Mouse (Mus musculus): ENCODE results near the gene Rnf148. TPM values are rescaled to one million over a fixed set of nuclear protein-coding genes. Genes with fewer than 3 reads are reported as not detected.

The Rnf148 gene
- not detected in 2 replicates for polyA plus RNA-seq (2014; fragmentation: Nextera tagmentation; extraction: Ambion mirVana)

GRCm38 (mm10) chr6:23655036-23655435 lies at the start of gene Rnf148:
Gene Rnf148, minus strand, starts transcription at chr6:23655136.
- H3K36me3 ChIP-seq (ENCODE audit: control insufficient read depth, insufficient read depth, low read length) = no peaks in the 10 kb centered on the region
- H3K4me3 ChIP-seq (ENCODE audit: low read depth, low read length) = no peak within 1 kb of the TSS
- H3K27me3 ChIP-seq (replicated peaks; ENCODE audit: control insufficient read depth, insufficient read depth, low read length) = no peaks in the 10 kb centered on the region
- DNase-seq (ENCODE audit: low spot score) (no peak), ATAC-seq (replicated peaks; ENCODE audit: low FRiP score) (no peak)
- H3K9ac ChIP-seq (ENCODE audit: low read depth, low read length) = no peak within 1 kb of the TSS
- H3K4me1 ChIP-seq (replicated peaks; ENCODE audit: control insufficient read depth, insufficient read depth, low read length) = no peaks in the 10 kb centered on the region
- 88% methylated on average over 2 of the region's 2 CpGs for WGBS
- no peak within 1 kb of the TSS for H3K4me2 ChIP-seq
- H3K9me3 ChIP-seq (ENCODE audit: control insufficient read depth, low read length) = no peaks in the 10 kb centered on the region
- no peak within 1 kb of the TSS for H3K27ac ChIP-seq (ENCODE audit: low read depth, low read length)

GRCm38 (mm10) chr6:23700879-23701278 lies 45.9 kb upstream of the Rnf148 start:
- Histone ChIP-seq H3K4me1 (replicated peaks; ENCODE audit: control insufficient read depth, insufficient read depth, low read length) (no peaks in the 10 kb centered on the region), H3K9ac (ENCODE audit: low read depth, low read length) (no peak overlapping the region), H3K9me3 (ENCODE audit: control insufficient read depth, low read length) (no peaks in the 10 kb centered on the region), H3K36me3 (ENCODE audit: control insufficient read depth, insufficient read depth, low read length) (no peaks in the 10 kb centered on the region), H3K27me3 (replicated peaks; ENCODE audit: control insufficient read depth, insufficient read depth, low read length) (no peaks in the 10 kb centered on the region), H3K4me3 (ENCODE audit: low read depth, low read length) (no peak overlapping the region), H3K27ac (ENCODE audit: low read depth, low read length) (no peak overlapping the region), H3K4me2 (no peak overlapping the region)
- no peak for DNase-seq (ENCODE audit: low spot score)
- ATAC-seq (replicated peaks; ENCODE audit: low FRiP score) = no peak
- WGBS = 76% methylated on average over 3 of the region's 3 CpGs

- Histone ChIP-seq H3K4me1 (replicated peaks; ENCODE audit: control insufficient read depth, insufficient read depth, low read length) (no peaks in the 10 kb centered on the region), H3K27me3 (replicated peaks; ENCODE audit: control insufficient read depth, insufficient read depth, low read length) (no peaks in the 10 kb centered on the region), H3K36me3 (ENCODE audit: control insufficient read depth, insufficient read depth, low read length) (no peaks in the 10 kb centered on the region), H3K27ac (ENCODE audit: low read depth, low read length) (no peak overlapping the region), H3K9me3 (ENCODE audit: control insufficient read depth, low read length) (no peaks in the 10 kb centered on the region), H3K4me2 (no peak overlapping the region), H3K9ac (ENCODE audit: low read depth, low read length) (no peak overlapping the region), H3K4me3 (ENCODE audit: low read depth, low read length) (no peak overlapping the region)
- no peak for ATAC-seq (replicated peaks; ENCODE audit: low FRiP score)
- DNase-seq (ENCODE audit: low spot score) = no peak
- WGBS = 56% methylated on average over 1 of the region's 1 CpGs
Observed at GRCm38 (mm10) chr6:23678172-23678571, 23.2 kb upstream of the Rnf148 start.

GRCm38 (mm10) chr6:23650205-23650604 lies 4.7 kb downstream of the Rnf148 start, which contains the start of gene Rnf133:
Gene Rnf133, minus strand, starts transcription at chr6:23650305.
- H3K4me3 ChIP-seq (ENCODE audit: low read depth, low read length) = no peak within 1 kb of the TSS
- no peak for ATAC-seq (replicated peaks; ENCODE audit: low FRiP score)
- 84% methylated on average over 2 of the region's 2 CpGs for WGBS

GRCm38 (mm10) chr6:23648732-23649131 lies 6.2 kb downstream of the Rnf148 start:
- no peak overlapping the region for H3K4me2 ChIP-seq
- WGBS = 48% methylated on average over 8 of the region's 8 CpGs
- ATAC-seq (replicated peaks; ENCODE audit: low FRiP score) = no peak

More at GRCm38 (mm10) chr6:23650205-23650604, 4.7 kb downstream of the Rnf148 start, which contains the start of gene Rnf133:
- no peaks in the 10 kb centered on the region for H3K4me1 ChIP-seq (replicated peaks; ENCODE audit: control insufficient read depth, insufficient read depth, low read length)
- H3K9ac ChIP-seq (ENCODE audit: low read depth, low read length) = no peak within 1 kb of the TSS
- DNase-seq (ENCODE audit: low spot score) = no peak
- no peak within 1 kb of the TSS for H3K27ac ChIP-seq (ENCODE audit: low read depth, low read length)
- no peak within 1 kb of the TSS for H3K4me2 ChIP-seq
- H3K36me3 ChIP-seq (ENCODE audit: control insufficient read depth, insufficient read depth, low read length) = no peaks in the 10 kb centered on the region
- no peaks in the 10 kb centered on the region for H3K27me3 ChIP-seq (replicated peaks; ENCODE audit: control insufficient read depth, insufficient read depth, low read length)
- H3K9me3 ChIP-seq (ENCODE audit: control insufficient read depth, low read length) = no peaks in the 10 kb centered on the region

GRCm38 (mm10) chr6:23647627-23648247 lies 7.2 kb downstream of the Rnf148 start:
- Histone ChIP-seq H3K27me3 (replicated peaks; ENCODE audit: control insufficient read depth, insufficient read depth, low read length) (no peaks in the 10 kb centered on the region), H3K4me1 (replicated peaks; ENCODE audit: control insufficient read depth, insufficient read depth, low read length) (no peaks in the 10 kb centered on the region), H3K27ac (ENCODE audit: low read depth, low read length) (no peak overlapping the region), H3K4me2 (no peak overlapping the region), H3K9ac (ENCODE audit: low read depth, low read length) (no peak overlapping the region), H3K36me3 (ENCODE audit: control insufficient read depth, insufficient read depth, low read length) (no peaks in the 10 kb centered on the region), H3K9me3 (ENCODE audit: control insufficient read depth, low read length) (no peaks in the 10 kb centered on the region), H3K4me3 (ENCODE audit: low read depth, low read length) (no peak overlapping the region)
- DNase-seq (ENCODE audit: low spot score) (no peak), ATAC-seq (replicated peaks; ENCODE audit: low FRiP score) (no peak)
- WGBS = 79% methylated on average over 7 of the region's 7 CpGs

More at GRCm38 (mm10) chr6:23648732-23649131, 6.2 kb downstream of the Rnf148 start:
- Histone ChIP-seq H3K4me1 (replicated peaks; ENCODE audit: control insufficient read depth, insufficient read depth, low read length) (no peaks in the 10 kb centered on the region), H3K9ac (ENCODE audit: low read depth, low read length) (no peak overlapping the region), H3K27me3 (replicated peaks; ENCODE audit: control insufficient read depth, insufficient read depth, low read length) (no peaks in the 10 kb centered on the region), H3K9me3 (ENCODE audit: control insufficient read depth, low read length) (no peaks in the 10 kb centered on the region), H3K4me3 (ENCODE audit: low read depth, low read length) (no peak overlapping the region), H3K36me3 (ENCODE audit: control insufficient read depth, insufficient read depth, low read length) (no peaks in the 10 kb centered on the region), H3K27ac (ENCODE audit: low read depth, low read length) (no peak overlapping the region)
- no peak for DNase-seq (ENCODE audit: low spot score)

GRCm38 (mm10) chr6:23637081-23637480 lies 17.9 kb downstream of the Rnf148 start:
- DNase-seq (ENCODE audit: low spot score) (no peak), ATAC-seq (replicated peaks; ENCODE audit: low FRiP score) (no peak)
- H3K4me2 ChIP-seq = no peak overlapping the region
- H3K9ac ChIP-seq (ENCODE audit: low read depth, low read length) = no peak overlapping the region
- H3K36me3 ChIP-seq (ENCODE audit: control insufficient read depth, insufficient read depth, low read length) = no peaks in the 10 kb centered on the region
- no peaks in the 10 kb centered on the region for H3K4me1 ChIP-seq (replicated peaks; ENCODE audit: control insufficient read depth, insufficient read depth, low read length)
- H3K27ac ChIP-seq (ENCODE audit: low read depth, low read length) = no peak overlapping the region
- H3K27me3 ChIP-seq (replicated peaks; ENCODE audit: control insufficient read depth, insufficient read depth, low read length) = no peaks in the 10 kb centered on the region
- no peak overlapping the region for H3K4me3 ChIP-seq (ENCODE audit: low read depth, low read length)
- WGBS = 62% methylated on average over 3 of the region's 3 CpGs
- H3K9me3 ChIP-seq (ENCODE audit: control insufficient read depth, low read length) = no peaks in the 10 kb centered on the region

GRCm38 (mm10) chr6:23635208-23635607 lies 19.7 kb downstream of the Rnf148 start:
- DNase-seq (ENCODE audit: low spot score) = no peak
- ATAC-seq (replicated peaks; ENCODE audit: low FRiP score) = no peak
- no peaks in the 10 kb centered on the region for H3K9me3 ChIP-seq (ENCODE audit: control insufficient read depth, low read length)
- H3K4me1 ChIP-seq (replicated peaks; ENCODE audit: control insufficient read depth, insufficient read depth, low read length) = no peaks in the 10 kb centered on the region
- no peak overlapping the region for H3K27ac ChIP-seq (ENCODE audit: low read depth, low read length)
- H3K9ac ChIP-seq (ENCODE audit: low read depth, low read length) = no peak overlapping the region
- no peak overlapping the region for H3K4me2 ChIP-seq
- H3K36me3 ChIP-seq (ENCODE audit: control insufficient read depth, insufficient read depth, low read length) = no peaks in the 10 kb centered on the region
- H3K27me3 ChIP-seq (replicated peaks; ENCODE audit: control insufficient read depth, insufficient read depth, low read length) = no peaks in the 10 kb centered on the region
- H3K4me3 ChIP-seq (ENCODE audit: low read depth, low read length) = no peak overlapping the region
- WGBS = 85% methylated on average over 3 of the region's 3 CpGs

- H3K9ac ChIP-seq (ENCODE audit: low read depth, low read length) = no peak overlapping the region
- no peaks in the 10 kb centered on the region for H3K27me3 ChIP-seq (replicated peaks; ENCODE audit: control insufficient read depth, insufficient read depth, low read length)
- no peaks in the 10 kb centered on the region for H3K4me1 ChIP-seq (replicated peaks; ENCODE audit: control insufficient read depth, insufficient read depth, low read length)
- WGBS = 82% methylated on average over 9 of the region's 9 CpGs
- H3K9me3 ChIP-seq (ENCODE audit: control insufficient read depth, low read length) = no peaks in the 10 kb centered on the region
- no peak overlapping the region for H3K4me3 ChIP-seq (ENCODE audit: low read depth, low read length)
- ATAC-seq (replicated peaks; ENCODE audit: low FRiP score) (no peak), DNase-seq (ENCODE audit: low spot score) (no peak)
- H3K27ac ChIP-seq (ENCODE audit: low read depth, low read length) = no peak overlapping the region
- H3K36me3 ChIP-seq (ENCODE audit: control insufficient read depth, insufficient read depth, low read length) = no peaks in the 10 kb centered on the region
- H3K4me2 ChIP-seq = no peak overlapping the region
Observed at GRCm38 (mm10) chr6:23634016-23634415, 20.9 kb downstream of the Rnf148 start.

Data from liver, embryonic 11.5 days (tissue).